Mouse (Mus musculus): ENCODE measurements around the gene Unc45a. TPM values are rescaled to one million over a fixed set of nuclear protein-coding genes. Genes with fewer than 3 reads are reported as not detected.
"Not testable (repeated sequence)": the region's sequence is repeated elsewhere in the genome, so short reads cannot be mapped to it uniquely, and the experiment has no call there.

The Unc45a gene
- total RNA-seq, 2 experiments from 2014 or later = 44.8 to 49.7 TPM

DNA sequence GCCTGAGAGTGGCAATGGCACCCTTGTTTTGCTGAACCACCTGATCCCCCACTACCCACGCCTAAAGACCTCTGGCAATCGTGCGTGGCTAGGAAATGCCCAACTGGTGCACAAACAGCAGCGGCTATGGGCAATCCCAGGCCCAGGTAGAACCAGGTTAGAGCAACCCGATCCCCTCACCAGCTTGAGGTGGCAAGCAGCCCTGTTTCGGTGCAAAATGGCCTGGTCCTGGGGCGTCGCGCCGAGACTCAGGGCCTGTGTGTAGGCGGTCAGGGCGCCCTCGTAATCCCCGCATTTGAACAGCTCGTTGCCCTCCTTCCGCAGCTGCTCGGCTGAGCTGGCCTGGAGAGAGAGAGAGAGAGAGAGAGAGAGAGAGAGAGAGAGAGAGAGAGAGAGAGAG, 1.4 kb downstream of the Unc45a start:
- intact Hi-C loops (cut with DNase I) = loop anchor here (5.0 kb wide), 1 partner anchor 42 kb away; no protein-coding TSS in a partner anchor
- no peak for DNase-seq (ENCODE audit: low spot score in 2 of 2)

DNA sequence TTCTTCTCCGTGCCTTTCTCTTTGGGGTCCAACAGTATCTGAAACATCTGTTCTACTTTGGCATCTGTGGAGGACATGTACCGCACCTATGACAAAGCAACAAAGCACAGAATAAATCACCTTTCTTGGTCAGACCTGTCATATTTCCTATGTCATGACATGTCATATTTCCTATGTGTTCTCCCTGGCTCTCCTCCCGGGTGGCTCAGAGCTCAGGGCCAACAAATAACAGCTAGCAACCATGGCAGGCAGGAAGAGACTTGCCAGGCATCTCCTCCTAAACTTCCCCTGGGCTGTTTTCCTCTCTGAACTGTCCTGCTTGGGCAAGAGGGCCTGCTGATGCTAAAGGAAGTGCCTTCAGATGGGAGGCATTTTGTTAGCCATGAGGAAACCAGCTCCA, 3.9 kb downstream of the Unc45a start:
- intact Hi-C loops (cut with DNase I) = loop anchor here (5.0 kb wide), 1 partner anchor 40 kb away; no protein-coding TSS in a partner anchor
- no peak for DNase-seq (ENCODE audit: low spot score in 2 of 2)

DNA sequence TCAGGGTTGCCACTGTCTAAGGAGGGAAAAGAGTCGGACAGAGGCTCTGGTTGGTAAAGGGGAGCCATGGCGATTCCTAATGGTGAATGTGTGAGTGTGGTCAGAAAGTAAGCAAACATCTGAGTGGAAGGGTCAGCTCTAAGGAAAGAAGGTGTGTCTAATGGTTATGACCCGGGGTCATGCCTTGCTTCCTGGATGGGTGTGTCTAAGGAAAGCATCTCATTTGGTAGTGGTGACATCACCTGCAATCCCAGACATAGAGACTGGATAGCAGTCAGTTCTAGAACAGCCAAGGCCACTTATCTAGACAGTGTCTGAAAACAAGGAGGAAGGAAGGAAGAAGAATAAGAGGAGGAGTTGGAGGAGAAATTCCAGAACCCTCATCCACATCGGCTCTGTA, 6.0 kb downstream of the Unc45a start:
- DNase-seq (ENCODE audit: low spot score in 2 of 2) = no peak
- intact Hi-C loops (cut with DNase I) = loop anchor here (5.0 kb wide), 1 partner anchor 38 kb away; no protein-coding TSS in a partner anchor

DNA sequence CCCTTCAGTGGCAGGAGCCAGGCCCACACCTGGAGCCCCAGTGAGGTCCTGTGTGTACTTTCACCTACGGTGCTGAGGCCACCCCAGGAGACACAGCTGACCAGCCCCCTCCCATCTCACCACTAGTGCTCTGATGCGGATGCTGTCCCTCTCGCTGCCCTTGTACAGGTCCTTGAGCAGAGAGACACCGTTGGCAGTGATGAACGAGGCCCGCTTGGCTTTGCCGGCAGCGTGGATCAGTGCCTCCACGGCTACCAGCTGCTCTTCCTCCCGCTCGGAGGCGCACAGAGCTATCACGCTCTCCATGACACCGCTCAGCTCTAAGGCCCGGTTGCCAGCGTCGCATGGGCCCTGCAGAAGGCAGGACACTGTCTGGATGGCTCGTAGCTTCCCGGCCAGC, 9.4 kb downstream of the Unc45a start:
- DNase-seq (ENCODE audit: low spot score in 2 of 2) = no peak
- intact Hi-C loops (cut with DNase I) = no loop called here

GRCm38 (mm10) chr7:80330278-80330677, 10.5 kb downstream of the Unc45a start:
- intact Hi-C loops (cut with DNase I) = no loop called here
- no peak for DNase-seq (ENCODE audit: low spot score in 2 of 2)

- no peak for DNase-seq (ENCODE audit: low spot score in 2 of 2)
- intact Hi-C loops (cut with DNase I) = no loop called here
Measured at GRCm38 (mm10) chr7:80326076-80326475, 14.7 kb downstream of the Unc45a start.

- intact Hi-C loops (cut with DNase I) = no loop called here
Measured at GRCm38 (mm10) chr7:80325292-80325868, 15.4 kb downstream of the Unc45a start.

GRCm38 (mm10) chr7:80324816-80325119, 16.0 kb downstream of the Unc45a start:
- intact Hi-C loops (cut with DNase I); DNase-seq (ENCODE audit: low spot score in 2 of 2): not testable (repeated sequence)

More at GRCm38 (mm10) chr7:80325292-80325868, 15.4 kb downstream of the Unc45a start:
- DNase-seq (ENCODE audit: low spot score in 2 of 2) = no peak

GRCm38 (mm10) chr7:80324043-80324815, 16.6 kb downstream of the Unc45a start, which contains the start of gene Rccd1:
Rccd1 (minus strand) TSS chr7:80324454.
- peak; percentile 96 for DNase-seq (ENCODE audit: low spot score in 2 of 2)
- intact Hi-C loops (cut with DNase I) = no loop called here

DNA sequence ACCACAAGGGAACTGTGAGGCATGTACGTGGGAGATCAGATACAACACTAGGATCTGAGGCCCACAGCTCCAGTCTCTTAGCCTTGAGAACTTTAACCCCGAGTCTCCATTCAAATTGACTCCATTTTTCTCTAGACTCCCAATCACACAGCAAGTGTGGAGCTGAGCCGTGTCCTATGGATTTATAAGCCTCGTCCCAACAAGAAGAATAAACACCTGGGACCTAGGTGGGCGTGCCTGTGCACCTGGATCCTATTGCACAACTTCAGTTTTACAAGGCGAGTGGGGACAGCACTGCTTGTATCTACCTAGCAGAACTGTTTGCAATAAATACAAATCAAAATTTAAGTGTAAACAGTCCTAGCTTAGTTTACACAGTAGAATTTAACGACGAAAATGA, 17.5 kb downstream of the Unc45a start:
- intact Hi-C loops (cut with DNase I) = no loop called here
- no peak for DNase-seq (ENCODE audit: low spot score in 2 of 2)

- intact Hi-C loops (cut with DNase I) = no loop called here
- no peak for DNase-seq (ENCODE audit: low spot score in 2 of 2)
Measured at GRCm38 (mm10) chr7:80319846-80320496, 20.8 kb downstream of the Unc45a start.

DNA sequence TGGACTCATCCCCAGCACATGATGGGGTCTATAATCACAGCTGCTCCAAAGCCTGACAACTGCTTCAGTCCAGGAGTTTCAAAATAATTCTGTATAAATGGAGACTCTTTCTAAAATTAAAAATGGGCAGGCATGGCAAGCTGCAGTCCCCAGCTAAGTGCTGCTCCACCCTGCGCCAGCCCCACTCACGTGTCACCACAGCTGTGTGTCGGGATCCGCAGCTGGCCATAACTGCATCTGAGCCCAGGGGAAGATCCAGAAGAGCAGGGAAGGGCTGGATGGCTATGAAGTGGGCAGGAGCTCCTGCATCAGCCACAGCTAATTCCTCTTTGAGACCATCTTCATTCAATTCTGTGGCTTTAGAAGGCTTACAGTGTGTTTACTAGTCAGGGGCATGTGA, 22.1 kb downstream of the Unc45a start:
- intact Hi-C loops (cut with DNase I) = no loop called here
- no peak for DNase-seq (ENCODE audit: low spot score in 2 of 2)

- intact Hi-C loops (cut with DNase I) = no loop called here
- no peak for DNase-seq (ENCODE audit: low spot score in 2 of 2)
Measured at GRCm38 (mm10) chr7:80317439-80318115, 23.2 kb downstream of the Unc45a start.

GRCm38 (mm10) chr7:80315733-80316132, 25.1 kb downstream of the Unc45a start:
- intact Hi-C loops (cut with DNase I) = no loop called here
- no peak for DNase-seq (ENCODE audit: low spot score in 2 of 2)

DNA sequence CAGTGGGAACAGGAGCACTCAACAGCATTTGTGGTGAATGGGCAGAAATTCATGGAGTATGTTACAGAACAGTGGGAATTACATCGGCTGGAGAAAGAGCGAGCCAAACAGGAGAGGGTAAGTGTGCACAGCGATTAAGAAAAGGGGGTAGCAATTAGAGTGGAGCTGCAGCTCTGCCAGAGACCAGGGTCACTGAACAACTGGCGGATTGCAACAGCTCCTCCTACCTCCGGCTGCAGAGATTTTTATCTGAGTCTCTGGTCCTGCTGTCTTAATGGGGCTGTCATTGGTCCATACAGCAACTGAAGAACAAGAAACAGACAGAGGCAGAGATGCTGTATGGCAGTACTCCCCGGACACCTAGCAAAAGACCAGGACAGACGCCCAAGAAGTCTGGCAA, 30.0 kb downstream of the Unc45a start:
- DNase-seq (ENCODE audit: low spot score in 2 of 2) = no peak

DNA sequence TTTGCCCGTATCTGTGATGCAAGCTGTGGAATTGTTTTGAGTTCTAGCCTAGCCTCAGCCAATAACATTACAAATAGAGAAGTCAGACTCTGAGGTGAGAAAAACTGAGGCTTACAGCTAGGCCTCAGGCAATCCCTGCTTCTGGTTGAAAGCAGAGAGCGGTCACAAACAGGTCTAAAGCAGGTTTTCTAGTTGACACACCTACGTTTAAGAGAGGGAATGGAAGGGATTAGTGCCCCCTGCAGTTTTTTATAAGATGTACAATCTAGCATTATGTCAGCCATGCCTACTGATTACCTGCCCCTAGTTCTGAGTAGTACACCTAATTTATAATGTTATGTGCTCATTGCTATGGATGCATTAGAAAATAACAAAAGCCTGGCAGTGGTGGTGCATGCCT, 33.0 kb downstream of the Unc45a start:
- intact Hi-C loops (cut with DNase I) = no loop called here
- no peak for DNase-seq (ENCODE audit: low spot score in 2 of 2)

More for the DNA sequence above, 30.0 kb downstream of the Unc45a start:
- intact Hi-C loops (cut with DNase I) = no loop called here

DNA sequence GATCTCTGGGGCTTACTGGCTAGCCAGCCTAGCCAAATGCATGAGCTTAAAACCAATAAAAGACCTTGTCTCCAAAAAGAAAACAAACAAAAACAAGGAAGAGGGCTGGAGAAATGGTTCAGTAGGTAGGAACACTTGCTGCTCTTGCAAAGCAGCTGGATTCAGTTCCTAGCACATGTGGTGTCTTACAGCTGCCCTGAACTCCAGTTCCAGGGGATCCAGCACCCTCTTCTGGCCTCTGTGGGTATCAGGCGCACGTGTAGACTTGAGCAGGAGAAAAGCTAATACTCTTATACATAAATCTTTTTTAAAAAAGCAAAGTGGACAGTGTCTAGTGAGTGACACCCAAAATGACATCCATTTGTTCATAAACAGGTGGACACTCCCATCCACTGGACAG, 39.3 kb downstream of the Unc45a start:
- intact Hi-C loops (cut with DNase I) = no loop called here
- no peak for DNase-seq (ENCODE audit: low spot score in 2 of 2)

GRCm38 (mm10) chr7:80299568-80299967, 41.2 kb downstream of the Unc45a start:
- no peak for DNase-seq (ENCODE audit: low spot score in 2 of 2)

DNA sequence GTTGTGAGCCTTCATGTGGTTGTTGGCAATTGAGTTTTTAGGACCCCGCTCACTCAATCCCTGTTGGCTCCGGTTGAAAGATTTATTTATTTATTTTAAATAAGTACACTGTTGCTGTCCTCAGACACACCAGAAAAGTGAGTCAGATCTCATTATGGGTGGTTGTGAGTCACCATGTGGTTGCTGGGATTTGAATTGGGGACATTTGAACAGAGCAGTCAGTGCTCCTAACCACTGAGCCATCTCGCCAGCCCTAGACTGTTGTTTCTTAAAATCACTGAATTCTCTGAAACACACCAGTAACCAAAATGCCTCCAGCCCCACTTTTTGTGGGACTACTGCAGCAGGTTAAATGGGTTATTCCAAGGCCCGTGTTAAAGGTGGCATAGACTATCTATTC, 42.1 kb downstream of the Unc45a start:
- intact Hi-C loops (cut with DNase I) = loop anchor here (5.0 kb wide), 1 partner anchor 39 kb away; no protein-coding TSS in a partner anchor
- DNase-seq (ENCODE audit: low spot score in 2 of 2) = no peak

More at GRCm38 (mm10) chr7:80299568-80299967, 41.2 kb downstream of the Unc45a start:
- intact Hi-C loops (cut with DNase I) = loop anchor here (5.0 kb wide), 1 partner anchor 38 kb away; no protein-coding TSS in a partner anchor

DNA sequence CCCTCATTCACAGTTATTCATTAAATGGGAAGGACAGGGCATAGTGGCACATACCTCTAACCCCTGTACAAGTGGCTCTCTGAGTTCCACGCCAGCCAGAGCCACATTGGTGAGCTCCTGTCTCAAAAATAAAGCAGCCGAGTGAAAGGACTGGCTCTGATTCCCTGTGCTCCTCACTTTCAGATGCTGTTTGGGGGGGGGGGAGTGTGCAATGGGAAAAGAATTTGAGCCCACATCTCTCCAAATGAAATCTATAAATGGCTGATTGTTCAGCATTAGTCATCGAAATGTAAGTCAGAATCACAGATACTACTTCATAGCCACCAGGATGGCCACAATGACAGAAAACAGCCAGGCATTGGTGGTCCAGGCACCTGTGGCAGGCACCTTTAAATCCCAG, 43.8 kb downstream of the Unc45a start:
- DNase-seq (ENCODE audit: low spot score in 2 of 2) = no peak
- intact Hi-C loops (cut with DNase I) = loop anchor here (5.0 kb wide), 1 partner anchor 40 kb away; no protein-coding TSS in a partner anchor

Measured in left cerebral cortex, postnatal 14 days (tissue).